Mouse (Mus musculus): ENCODE measurements at regions not wholly inside any gene's neighbourhood (a gene's known extent, or its start where the extent isn't known, plus 50 kb on each side); places are given as distances from the start of the nearest gene placed in this dataset.
A peak's percentile ranks its signal among the peaks of the same experiment; 100 is the strongest.

DNA sequence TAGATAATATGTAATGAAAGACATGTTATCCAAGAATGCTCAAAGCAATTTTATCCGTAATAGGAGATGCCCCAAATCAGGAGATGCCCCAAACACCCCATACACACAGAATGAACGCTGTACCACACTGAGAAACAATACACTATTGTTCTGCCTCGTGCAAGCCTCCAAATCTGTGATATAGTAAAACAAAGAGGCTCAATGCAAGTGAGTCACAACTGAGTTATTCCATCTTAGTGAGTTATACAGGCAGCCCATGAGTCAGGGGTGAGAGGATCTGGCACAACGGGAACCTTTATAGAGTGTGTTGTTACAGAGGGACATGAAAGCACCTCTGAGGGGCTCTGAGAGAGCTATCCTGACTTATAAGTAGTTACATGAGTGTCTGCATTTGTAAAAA, 145.3 kb downstream of the Gm12728 start:
- Histone ChIP-seq H3K27ac (no peak overlapping the region), H3K9ac (replicated peaks; ENCODE audit: low read length) (no peak overlapping the region)
- no peak for DNase-seq (ENCODE audit: low spot score)

DNA sequence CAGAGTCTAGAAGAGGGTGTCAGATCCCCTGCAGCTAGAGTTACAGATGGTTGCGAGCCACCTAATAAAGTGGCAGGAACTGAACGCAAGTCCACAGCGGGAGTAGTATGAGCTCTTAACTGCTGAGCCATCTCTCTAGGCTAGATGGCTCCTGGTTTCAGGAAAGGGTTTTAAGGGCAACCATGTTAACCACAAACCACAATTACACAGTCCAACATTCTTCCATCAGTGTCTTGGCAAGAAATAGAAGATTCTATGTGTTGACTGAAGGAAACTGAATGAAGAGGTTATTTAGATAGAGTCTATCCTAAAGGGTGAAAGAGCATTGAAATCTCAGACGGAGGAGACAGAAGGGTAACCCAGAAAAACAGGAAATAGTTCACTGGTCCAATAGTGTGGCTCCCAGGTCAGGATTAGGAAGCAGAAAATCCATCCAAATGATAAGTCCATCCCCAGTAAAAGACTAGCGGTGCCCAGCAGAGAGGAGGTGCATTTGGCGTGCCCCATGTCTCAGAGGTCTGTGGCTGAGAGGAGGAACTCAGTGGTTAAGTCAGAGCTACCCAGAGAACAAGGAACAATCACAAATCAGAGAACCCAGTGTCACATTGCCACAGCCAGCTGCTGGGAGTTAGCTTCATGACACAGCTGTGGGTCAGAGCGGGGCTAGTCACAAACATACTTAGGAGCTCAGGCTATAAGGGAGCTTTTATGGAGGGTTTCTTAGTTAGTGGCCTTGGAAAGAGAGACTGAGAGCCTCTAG, 147.3 kb downstream of the Gm12728 start:
- Histone ChIP-seq H3K4me1 (ENCODE audit: insufficient read depth, low read length) (no peaks in the 10 kb centered on the region), H3K4me3 (ENCODE audit: low read length) (no peak overlapping the region), H3K36me3 (ENCODE audit: insufficient read depth, low read length) (no peaks in the 10 kb centered on the region), H3K27ac (no peak overlapping the region), H3K9ac (replicated peaks; ENCODE audit: low read length) (no peak overlapping the region), H3K27me3 (ENCODE audit: insufficient read depth, low read length) (no peaks in the 10 kb centered on the region), H3K9me3 (ENCODE audit: low read length) (no peaks in the 10 kb centered on the region), H3K4me2 (ENCODE audit: low read depth, low read length) (no peak overlapping the region)
- no peak for ATAC-seq
- DNase-seq (ENCODE audit: low spot score), result no peak
- WGBS, result 91% methylated on average over 7 of the region's 7 CpGs
- TF ChIP-seq CTCF (IDR thresholded peaks at IDR 0.05; ENCODE audit: low read depth), result no peak

More for the DNA sequence above, 145.3 kb downstream of the Gm12728 start:
- Histone ChIP-seq H3K27me3 (ENCODE audit: insufficient read depth, low read length) (no peaks in the 10 kb centered on the region), H3K36me3 (ENCODE audit: insufficient read depth, low read length) (no peaks in the 10 kb centered on the region), H3K4me2 (ENCODE audit: low read depth, low read length) (no peak overlapping the region), H3K4me1 (ENCODE audit: insufficient read depth, low read length) (no peaks in the 10 kb centered on the region), H3K4me3 (ENCODE audit: low read length) (no peak overlapping the region), H3K9me3 (ENCODE audit: low read length) (no peaks in the 10 kb centered on the region)
- WGBS, result 52% methylated on average over 4 of the region's 4 CpGs
- TF ChIP-seq CTCF (IDR thresholded peaks at IDR 0.05; ENCODE audit: low read depth), result no peak
- no peak for ATAC-seq

DNA sequence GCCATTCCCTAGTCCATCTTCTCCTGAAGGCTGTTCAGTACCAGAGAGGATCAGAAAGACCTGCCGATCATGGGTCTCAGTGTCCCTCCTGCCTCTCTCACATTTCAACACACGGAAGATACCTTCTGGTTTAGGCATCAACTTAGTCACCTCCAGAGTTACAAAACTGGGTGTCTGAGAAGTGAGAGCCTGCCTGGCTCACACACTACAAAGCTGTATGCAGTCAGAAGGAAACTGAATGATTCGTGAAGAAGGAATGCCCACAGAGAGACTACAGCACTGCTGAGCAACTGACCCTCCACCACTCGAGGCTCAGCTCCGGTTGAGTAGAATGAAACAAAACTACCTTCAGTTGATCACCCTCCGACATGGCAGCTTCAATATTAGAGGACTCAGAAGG, 147.9 kb downstream of the Gm12728 start:
- H3K9ac ChIP-seq (replicated peaks; ENCODE audit: low read length), result no peak overlapping the region
- no peak for TF ChIP-seq CTCF (IDR thresholded peaks at IDR 0.05; ENCODE audit: low read depth)
- no peak overlapping the region for H3K4me2 ChIP-seq (ENCODE audit: low read depth, low read length)
- no peaks in the 10 kb centered on the region for H3K36me3 ChIP-seq (ENCODE audit: insufficient read depth, low read length)
- 83% methylated on average over 6 of the region's 6 CpGs for WGBS
- no peak for DNase-seq (ENCODE audit: low spot score)
- H3K27ac ChIP-seq, result no peak overlapping the region
- H3K4me1 ChIP-seq (ENCODE audit: insufficient read depth, low read length), result no peaks in the 10 kb centered on the region
- no peak for ATAC-seq
- H3K4me3 ChIP-seq (ENCODE audit: low read length), result no peak overlapping the region
- no peaks in the 10 kb centered on the region for H3K27me3 ChIP-seq (ENCODE audit: insufficient read depth, low read length)
- no peaks in the 10 kb centered on the region for H3K9me3 ChIP-seq (ENCODE audit: low read length)

DNA sequence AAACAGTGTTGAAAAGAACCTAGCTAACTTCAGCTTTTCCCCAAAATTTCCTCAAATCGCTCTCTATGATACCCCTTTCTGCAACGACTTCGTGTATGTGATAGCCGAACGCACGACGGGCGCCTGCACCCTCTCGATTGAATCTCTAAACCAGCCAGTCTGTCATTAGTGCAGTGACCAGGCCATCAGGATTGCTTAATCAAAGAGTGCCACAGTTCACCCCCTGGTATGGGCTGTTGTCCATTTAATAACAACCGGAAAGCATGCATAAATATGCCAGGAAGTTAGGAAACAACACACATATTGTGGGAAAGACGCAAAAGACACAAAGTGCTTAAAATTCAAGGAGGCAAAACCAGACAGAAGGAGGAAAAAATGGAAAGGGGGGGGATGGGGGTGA, 149.2 kb downstream of the Gm12728 start:
- no peak overlapping the region for H3K4me2 ChIP-seq (ENCODE audit: low read depth, low read length)
- H3K27me3 ChIP-seq (ENCODE audit: insufficient read depth, low read length), result no peaks in the 10 kb centered on the region
- H3K27ac ChIP-seq, result no peak overlapping the region
- H3K36me3 ChIP-seq (ENCODE audit: insufficient read depth, low read length), result no peaks in the 10 kb centered on the region
- no peak overlapping the region for H3K4me3 ChIP-seq (ENCODE audit: low read length)
- H3K4me1 ChIP-seq (ENCODE audit: insufficient read depth, low read length), result no peaks in the 10 kb centered on the region
- 80% methylated on average over 11 of the region's 11 CpGs for WGBS
- DNase-seq (ENCODE audit: low spot score), result no peak
- no peak for ATAC-seq
- no peak overlapping the region for H3K9ac ChIP-seq (replicated peaks; ENCODE audit: low read length)
- no peak for TF ChIP-seq CTCF (IDR thresholded peaks at IDR 0.05; ENCODE audit: low read depth)
- no peaks in the 10 kb centered on the region for H3K9me3 ChIP-seq (ENCODE audit: low read length)

DNA sequence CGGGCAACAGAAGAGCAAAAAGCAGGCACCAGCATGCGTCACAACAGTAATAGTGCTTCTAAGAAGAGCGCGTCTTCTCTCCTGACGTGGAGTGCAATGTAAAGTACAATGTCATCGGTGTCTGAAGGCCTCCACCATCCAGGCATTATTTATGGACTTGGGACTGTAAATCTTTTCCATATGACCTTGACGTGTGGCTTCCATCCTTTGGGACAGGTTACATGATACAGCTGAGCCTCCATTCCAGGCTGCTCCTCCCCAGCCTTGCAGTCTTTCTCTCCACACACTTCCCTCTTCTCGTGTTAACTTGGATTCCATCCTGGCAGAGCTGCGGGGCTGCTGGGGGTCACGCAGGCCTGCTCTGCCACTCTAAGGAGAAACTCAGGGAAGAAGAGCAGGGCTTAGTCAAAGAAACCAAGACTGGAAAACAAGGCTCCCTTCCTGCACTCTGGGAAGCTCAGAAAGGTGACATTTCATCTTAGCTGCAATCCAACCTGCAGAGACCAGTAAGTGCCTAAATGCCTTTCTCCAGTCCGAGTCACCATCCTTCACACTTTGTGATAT, 150.0 kb downstream of the Gm12728 start:
- Histone ChIP-seq H3K9ac (replicated peaks; ENCODE audit: low read length) (no peak overlapping the region), H3K4me2 (ENCODE audit: low read depth, low read length) (no peak overlapping the region), H3K4me1 (ENCODE audit: insufficient read depth, low read length) (no peaks in the 10 kb centered on the region), H3K9me3 (ENCODE audit: low read length) (no peaks in the 10 kb centered on the region), H3K36me3 (ENCODE audit: insufficient read depth, low read length) (no peaks in the 10 kb centered on the region), H3K27me3 (ENCODE audit: insufficient read depth, low read length) (no peaks in the 10 kb centered on the region), H3K4me3 (ENCODE audit: low read length) (no peak overlapping the region), H3K27ac (no peak overlapping the region)
- ATAC-seq (no peak), DNase-seq (ENCODE audit: low spot score) (no peak)
- 87% methylated on average over 11 of the region's 11 CpGs for WGBS
- TF ChIP-seq CTCF (IDR thresholded peaks at IDR 0.05; ENCODE audit: low read depth), result no peak

DNA sequence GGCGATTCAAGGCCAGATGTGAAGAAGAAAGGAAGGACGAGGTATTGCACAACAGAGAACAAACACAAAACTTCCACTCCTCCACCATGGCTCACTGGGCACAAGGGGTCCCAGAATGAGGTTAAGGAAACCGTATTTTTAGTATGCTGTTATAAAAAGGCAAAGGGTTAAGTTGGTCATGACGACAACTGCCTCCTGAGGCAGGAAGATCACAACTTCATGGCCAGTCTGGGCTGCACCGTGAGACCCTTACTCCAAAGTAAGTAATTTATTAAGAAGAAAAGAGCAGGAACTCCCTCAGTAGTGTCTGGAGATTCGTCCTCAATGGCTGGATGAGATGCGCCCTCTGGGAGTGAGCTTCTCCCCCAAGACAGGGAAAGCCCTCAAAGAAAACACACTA, 151.2 kb downstream of the Gm12728 start:
- no peaks in the 10 kb centered on the region for H3K4me1 ChIP-seq (ENCODE audit: insufficient read depth, low read length)
- no peak for TF ChIP-seq CTCF (IDR thresholded peaks at IDR 0.05; ENCODE audit: low read depth)
- H3K27me3 ChIP-seq (ENCODE audit: insufficient read depth, low read length), result no peaks in the 10 kb centered on the region
- ATAC-seq (no peak), DNase-seq (ENCODE audit: low spot score) (no peak)
- H3K9me3 ChIP-seq (ENCODE audit: low read length), result no peaks in the 10 kb centered on the region
- no peak overlapping the region for H3K4me2 ChIP-seq (ENCODE audit: low read depth, low read length)
- no peak overlapping the region for H3K27ac ChIP-seq
- H3K36me3 ChIP-seq (ENCODE audit: insufficient read depth, low read length), result no peaks in the 10 kb centered on the region
- WGBS, result 91% methylated on average over 7 of the region's 7 CpGs
- no peak overlapping the region for H3K4me3 ChIP-seq (ENCODE audit: low read length)
- H3K9ac ChIP-seq (replicated peaks; ENCODE audit: low read length), result no peak overlapping the region

DNA sequence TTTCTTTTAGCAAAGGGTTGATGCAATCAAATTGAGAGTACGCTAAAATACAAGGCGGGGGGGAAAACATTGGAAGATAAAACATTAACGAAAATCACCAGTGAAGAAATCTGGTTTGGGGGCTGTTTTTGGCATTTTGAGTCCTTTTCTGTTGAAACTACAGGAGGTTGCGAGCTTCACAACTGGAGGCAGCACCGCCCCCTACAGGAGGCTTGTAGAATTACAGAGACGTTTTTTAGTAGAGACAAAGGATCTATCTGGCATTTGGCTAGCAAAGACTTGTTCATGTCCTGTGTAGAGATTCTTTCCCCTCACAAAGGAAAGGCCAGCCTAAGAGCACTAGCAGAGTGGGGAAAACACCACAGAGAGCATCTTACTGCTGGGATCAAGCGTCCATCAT, 152.1 kb downstream of the Gm12728 start:
- TF ChIP-seq CTCF (IDR thresholded peaks at IDR 0.05; ENCODE audit: low read depth), result peak; percentile 77
- Histone ChIP-seq H3K9me3 (ENCODE audit: low read length) (no peaks in the 10 kb centered on the region), H3K27ac (no peak overlapping the region), H3K4me1 (ENCODE audit: insufficient read depth, low read length) (no peaks in the 10 kb centered on the region), H3K36me3 (ENCODE audit: insufficient read depth, low read length) (no peaks in the 10 kb centered on the region), H3K4me3 (ENCODE audit: low read length) (no peak overlapping the region), H3K4me2 (ENCODE audit: low read depth, low read length) (no peak overlapping the region), H3K9ac (replicated peaks; ENCODE audit: low read length) (no peak overlapping the region), H3K27me3 (ENCODE audit: insufficient read depth, low read length) (no peaks in the 10 kb centered on the region)
- ATAC-seq, result no peak
- 45% methylated on average over 7 of the region's 7 CpGs for WGBS
- DNase-seq (ENCODE audit: low spot score), result peak; percentile 84

All from hindbrain, postnatal 0 days (tissue).